Mouse (Mus musculus): Measurements from ENCODE around the gene Tlx2. TPM values are rescaled to one million over a fixed set of nuclear protein-coding genes. Genes with fewer than 3 reads are reported as not detected.
A peak's percentile ranks its signal among the peaks of the same experiment; 100 is the strongest.

Tlx2 gene
- polyA plus RNA-seq, 1 experiment from 2014 or later = 0.12 TPM

DNA sequence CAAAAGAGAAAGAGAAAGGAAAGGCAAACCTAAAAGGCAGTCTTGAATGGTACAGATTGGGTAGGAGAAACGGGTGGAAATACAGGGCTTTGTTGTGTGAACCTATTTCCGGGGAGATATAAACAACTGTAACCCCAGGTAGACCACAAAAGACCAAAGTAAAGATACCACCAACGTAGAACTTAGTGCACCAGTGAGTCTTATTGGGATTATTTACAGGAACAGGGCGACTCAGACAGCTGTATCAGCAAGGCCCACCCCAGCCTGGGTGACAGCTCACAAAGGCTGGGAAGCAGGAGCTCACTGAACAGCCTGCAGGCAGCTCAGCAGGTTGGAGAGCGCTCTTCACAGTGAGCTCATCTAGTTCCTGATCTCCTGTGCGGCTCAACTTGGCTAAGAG is 25.9 kb upstream of the Tlx2 start:
- H3K27me3 ChIP-seq (ENCODE audit: insufficient read depth, low read length) = no peaks in the 10 kb centered on the region
- DNase-seq (ENCODE audit: low spot score) (no peak), ATAC-seq (replicated peaks; ENCODE audit: low FRiP score, low read depth) (no peak)
- TF ChIP-seq CTCF (IDR thresholded peaks at IDR 0.05; ENCODE audit: low read depth) = no peak
- no peak overlapping the region for H3K9ac ChIP-seq (ENCODE audit: low read depth, low read length)
- H3K36me3 ChIP-seq (ENCODE audit: insufficient read depth, low read length) = no peaks in the 10 kb centered on the region
- WGBS = 60% methylated on average over 6 of the region's 6 CpGs
- no peaks in the 10 kb centered on the region for H3K9me3 ChIP-seq (replicated peaks; ENCODE audit: low read length)
- 0 out of 2 replicates have a peak, but pooled peaks cover 9% of the 10 kb centered on the region for H3K4me1 ChIP-seq (replicated peaks; ENCODE audit: insufficient read depth, low read length)
- no peak overlapping the region for H3K27ac ChIP-seq
- no peak overlapping the region for H3K4me2 ChIP-seq (ENCODE audit: low read length)
- no peak overlapping the region for H3K4me3 ChIP-seq (replicated peaks; ENCODE audit: low read depth, low read length)

DNA sequence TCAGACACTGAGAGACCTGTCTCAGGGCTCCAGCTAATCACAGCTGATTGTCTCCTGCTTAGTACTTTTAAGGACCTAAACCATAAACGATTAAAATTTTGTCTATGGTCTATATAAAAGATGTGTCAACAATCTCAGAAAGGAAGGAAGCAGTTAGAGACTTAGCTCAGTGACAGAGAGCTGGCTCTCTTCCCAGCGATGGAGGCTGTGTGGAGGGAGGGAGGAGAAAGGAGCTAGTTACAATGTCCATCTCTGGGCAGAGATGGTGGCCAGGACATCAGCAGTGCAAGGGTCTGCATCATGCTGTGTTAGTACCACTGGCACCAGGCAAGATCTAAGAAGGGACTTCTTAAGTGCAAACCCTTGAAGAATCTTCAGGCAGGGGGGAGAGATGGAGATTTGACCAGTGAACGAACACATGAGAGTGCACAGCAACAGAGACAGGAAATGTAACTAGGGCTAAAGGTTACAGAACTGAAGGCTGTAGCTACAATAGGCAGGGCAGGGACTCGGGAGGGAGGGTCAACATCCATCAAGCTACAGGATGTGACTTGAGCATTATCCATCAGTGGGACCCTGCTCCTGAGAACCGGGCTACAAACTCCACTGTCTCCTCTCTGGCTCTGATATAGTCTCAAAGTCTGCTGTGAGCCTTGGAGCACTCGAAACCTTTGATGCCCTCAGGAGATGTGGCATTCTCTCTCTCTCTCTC is 22.5 kb upstream of the Tlx2 start:
- Histone ChIP-seq H3K36me3 (ENCODE audit: insufficient read depth, low read length) (no peaks in the 10 kb centered on the region), H3K4me1 (replicated peaks; ENCODE audit: insufficient read depth, low read length) (0 out of 2 replicates have a peak, but pooled peaks cover 9% of the 10 kb centered on the region), H3K4me2 (ENCODE audit: low read length) (peak overlapping the region; percentile 27), H3K9me3 (replicated peaks; ENCODE audit: low read length) (no peaks in the 10 kb centered on the region), H3K4me3 (replicated peaks; ENCODE audit: low read depth, low read length) (no peak overlapping the region), H3K9ac (ENCODE audit: low read depth, low read length) (no peak overlapping the region), H3K27ac (peak overlapping the region; percentile 64), H3K27me3 (ENCODE audit: insufficient read depth, low read length) (peaks cover 15% of the 10 kb centered on the region; the same call in 1 of the 2 replicates)
- no peak for TF ChIP-seq CTCF (IDR thresholded peaks at IDR 0.05; ENCODE audit: low read depth)
- peak; percentile 76 for DNase-seq (ENCODE audit: low spot score)
- WGBS = 29% methylated on average over 6 of the region's 6 CpGs
- no peak for ATAC-seq (replicated peaks; ENCODE audit: low FRiP score, low read depth)

DNA sequence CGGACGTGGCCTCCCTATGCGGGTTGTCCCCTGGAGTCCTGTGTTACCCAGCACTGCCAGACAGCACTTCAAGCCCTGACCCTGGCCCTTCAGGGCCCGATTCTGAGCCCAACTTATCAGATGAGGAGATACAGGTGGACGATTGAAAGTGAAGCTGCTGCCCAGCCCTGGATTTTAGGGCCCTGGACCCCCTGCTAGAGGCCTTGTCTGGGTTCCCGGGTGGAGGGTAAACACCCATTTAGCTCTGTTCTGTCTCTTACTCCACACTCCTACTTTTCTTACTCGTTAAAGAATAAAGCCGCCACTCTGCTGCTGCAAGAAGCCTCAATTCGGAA is 17.8 kb upstream of the Tlx2 start:
- Histone ChIP-seq H3K36me3 (ENCODE audit: insufficient read depth, low read length) (no peaks in the 10 kb centered on the region), H3K4me3 (replicated peaks; ENCODE audit: low read depth, low read length) (peak overlapping the region; percentile 18; the same call in 1 of the 2 replicates), H3K9ac (ENCODE audit: low read depth, low read length) (0 out of 2 replicates have a peak overlapping the region, but pooled peaks have one; percentile 8), H3K9me3 (replicated peaks; ENCODE audit: low read length) (no peaks in the 10 kb centered on the region), H3K27ac (no peak overlapping the region), H3K4me2 (ENCODE audit: low read length) (peak overlapping the region; percentile 55), H3K27me3 (ENCODE audit: insufficient read depth, low read length) (peaks cover 20% of the 10 kb centered on the region; the same call in 1 of the 2 replicates), H3K4me1 (replicated peaks; ENCODE audit: insufficient read depth, low read length) (peaks cover 15% of the 10 kb centered on the region)
- no peak for TF ChIP-seq CTCF (IDR thresholded peaks at IDR 0.05; ENCODE audit: low read depth)
- ATAC-seq (replicated peaks; ENCODE audit: low FRiP score, low read depth) (no peak), DNase-seq (ENCODE audit: low spot score) (no peak)
- 31% methylated on average over 9 of the region's 9 CpGs for WGBS

DNA sequence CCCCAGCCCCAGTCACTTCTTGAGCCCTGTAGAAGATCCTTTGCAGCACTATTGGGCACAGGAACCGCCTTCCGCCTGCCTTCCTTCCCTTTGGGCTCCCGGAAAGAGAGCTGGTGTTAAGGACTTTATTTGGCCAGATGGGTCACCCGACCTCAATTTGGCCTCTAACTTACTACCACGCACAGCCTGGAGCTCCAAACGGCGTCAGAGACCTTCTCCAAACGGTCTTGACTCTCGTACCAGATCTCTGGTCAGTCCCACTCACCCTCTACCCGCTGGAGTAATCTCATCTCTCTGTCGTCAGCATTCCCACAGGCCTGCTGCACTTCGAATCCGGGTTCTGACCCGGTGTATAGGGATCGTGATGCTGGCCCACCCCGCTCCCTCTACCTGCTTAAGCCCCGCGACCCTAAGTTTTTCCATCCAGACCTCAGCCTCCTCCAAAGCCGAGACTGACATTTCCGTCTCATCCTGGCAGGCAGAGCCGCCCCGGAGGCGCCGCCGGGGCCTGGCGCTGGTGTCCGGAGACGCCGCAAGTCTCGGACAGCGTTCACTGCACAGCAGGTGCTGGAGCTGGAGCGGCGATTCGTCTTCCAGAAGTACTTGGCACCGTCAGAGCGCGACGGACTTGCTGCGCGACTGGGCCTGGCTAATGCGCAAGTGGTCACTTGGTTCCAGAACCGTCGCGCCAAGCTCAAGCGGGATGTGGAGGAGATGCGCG is 17.3 kb upstream of the Tlx2 start:
- peak overlapping the region; percentile 18 for H3K4me3 ChIP-seq (replicated peaks; ENCODE audit: low read depth, low read length)
- H3K9ac ChIP-seq (ENCODE audit: low read depth, low read length) = 0 out of 2 replicates have a peak overlapping the region, but pooled peaks have one; percentile 8
- peak overlapping the region; percentile 55 for H3K4me2 ChIP-seq (ENCODE audit: low read length)
- H3K4me1 ChIP-seq (replicated peaks; ENCODE audit: insufficient read depth, low read length) = peaks cover 11% of the 10 kb centered on the region
- 7% methylated on average over 47 of the region's 47 CpGs for WGBS
- H3K27ac ChIP-seq = no peak overlapping the region
- peaks cover 20% of the 10 kb centered on the region; the same call in 1 of the 2 replicates for H3K27me3 ChIP-seq (ENCODE audit: insufficient read depth, low read length)
- DNase-seq (ENCODE audit: low spot score) = no peak
- H3K36me3 ChIP-seq (ENCODE audit: insufficient read depth, low read length) = no peaks in the 10 kb centered on the region
- TF ChIP-seq CTCF (IDR thresholded peaks at IDR 0.05; ENCODE audit: low read depth) = no peak
- no peak for ATAC-seq (replicated peaks; ENCODE audit: low FRiP score, low read depth)
- H3K9me3 ChIP-seq (replicated peaks; ENCODE audit: low read length) = no peaks in the 10 kb centered on the region

DNA sequence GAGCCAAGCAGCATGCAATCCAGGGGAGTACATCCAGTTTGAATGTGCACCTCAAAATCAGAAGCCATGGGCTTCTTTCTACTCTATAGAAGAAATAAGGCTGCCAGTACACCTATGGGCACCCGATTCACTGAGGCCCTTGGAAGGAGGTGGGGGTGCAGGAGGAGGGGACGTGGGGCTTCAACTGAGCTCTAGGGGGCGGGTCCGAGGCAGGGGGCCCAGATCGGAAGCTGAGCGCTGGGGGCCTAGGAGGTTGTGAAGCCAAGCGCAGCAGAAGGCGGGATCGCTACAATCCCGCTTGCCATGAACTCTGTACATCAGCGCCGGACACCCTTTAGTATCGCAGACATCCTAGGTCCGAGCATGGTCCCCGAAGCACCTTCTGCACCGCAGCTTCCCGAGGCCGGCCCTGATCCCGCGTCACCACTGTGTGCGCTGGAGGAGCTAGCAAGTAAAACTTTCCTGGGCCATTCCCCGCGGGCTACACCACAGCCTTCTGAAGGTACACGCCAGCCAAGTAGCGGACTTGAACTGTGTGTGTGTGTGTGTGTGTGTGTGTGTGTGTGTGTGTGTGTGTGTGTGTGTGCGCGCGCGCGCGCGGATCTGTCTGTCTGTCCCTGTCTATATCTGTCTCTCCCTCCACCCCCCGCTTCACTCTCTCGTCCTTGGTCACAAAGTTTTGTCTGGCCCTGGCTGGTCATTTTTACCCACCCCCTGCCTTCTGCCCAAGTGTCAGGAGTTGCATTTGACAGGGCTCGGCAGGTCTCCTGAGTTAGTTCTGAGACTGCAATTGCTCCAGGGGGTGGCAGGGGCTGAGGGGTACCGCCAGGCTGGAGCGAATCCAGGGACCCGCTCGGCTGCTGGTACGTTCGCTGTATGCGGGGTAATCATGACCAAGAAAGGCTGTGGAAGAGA is 16.3 kb upstream of the Tlx2 start, which contains the start of gene Lbx2:
Gene Lbx2 (plus strand): TSS at position 247 of the 915 bp plus-strand sequence.
- H3K36me3 ChIP-seq (ENCODE audit: insufficient read depth, low read length) = no peaks in the 10 kb centered on the region
- 5% methylated on average over 37 of the region's 42 CpGs for WGBS
- H3K4me2 ChIP-seq (ENCODE audit: low read length) = peak within 1 kb of the TSS; percentile 55
- ATAC-seq (replicated peaks; ENCODE audit: low FRiP score, low read depth) (no peak; the same call in 1 of the 2 replicates), DNase-seq (ENCODE audit: low spot score) (no peak)
- no peak within 1 kb of the TSS for H3K27ac ChIP-seq
- H3K27me3 ChIP-seq (ENCODE audit: insufficient read depth, low read length) = peaks cover 20% of the 10 kb centered on the region; the same call in 1 of the 2 replicates
- peaks cover 11% of the 10 kb centered on the region for H3K4me1 ChIP-seq (replicated peaks; ENCODE audit: insufficient read depth, low read length)
- H3K9me3 ChIP-seq (replicated peaks; ENCODE audit: low read length) = no peaks in the 10 kb centered on the region
- peak within 1 kb of the TSS; percentile 20; the same call in 1 of the 2 replicates for H3K4me3 ChIP-seq (replicated peaks; ENCODE audit: low read depth, low read length)
- TF ChIP-seq CTCF (IDR thresholded peaks at IDR 0.05; ENCODE audit: low read depth) = no peak
- H3K9ac ChIP-seq (ENCODE audit: low read depth, low read length) = 0 out of 2 replicates have a peak within 1 kb of the TSS, but pooled peaks have one; percentile 8

Data from kidney, postnatal 0 days (tissue).